Mouse (Mus musculus) embryo, embryonic 10.5 days (tissue): ENCODE data around the gene Slc37a1.
"Not testable (repeated sequence)": the region's sequence is repeated elsewhere in the genome, so short reads cannot be mapped to it uniquely, and the experiment has no call there.

Source experiments
- DNase-seq: peaks from one replicate; pipeline ENCODE4 v3.0.0-alpha.2; 2015; ENCODE audit warnings: low spot score

Gene Slc37a1

DNA sequence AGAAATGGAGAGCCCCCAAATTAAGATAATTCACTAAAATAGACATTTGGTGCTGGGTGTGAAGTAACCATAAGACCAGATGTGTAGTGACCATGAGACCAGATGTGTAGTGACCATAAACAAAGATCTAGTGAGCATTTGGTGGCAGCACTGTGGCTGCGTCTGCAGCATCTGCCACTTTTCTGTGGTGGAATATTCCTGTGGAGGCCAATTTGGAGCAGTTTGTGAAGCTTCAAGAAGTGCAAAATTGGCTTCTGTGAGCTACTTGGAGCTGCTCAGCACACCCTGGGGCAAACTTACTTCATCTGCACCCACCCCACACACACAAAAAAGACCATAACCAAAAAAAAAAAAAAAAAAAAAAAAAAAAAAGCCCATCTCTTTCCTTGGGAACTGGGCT lies 18.6 kb upstream of the Slc37a1 start:
- no peak for DNase-seq

DNA sequence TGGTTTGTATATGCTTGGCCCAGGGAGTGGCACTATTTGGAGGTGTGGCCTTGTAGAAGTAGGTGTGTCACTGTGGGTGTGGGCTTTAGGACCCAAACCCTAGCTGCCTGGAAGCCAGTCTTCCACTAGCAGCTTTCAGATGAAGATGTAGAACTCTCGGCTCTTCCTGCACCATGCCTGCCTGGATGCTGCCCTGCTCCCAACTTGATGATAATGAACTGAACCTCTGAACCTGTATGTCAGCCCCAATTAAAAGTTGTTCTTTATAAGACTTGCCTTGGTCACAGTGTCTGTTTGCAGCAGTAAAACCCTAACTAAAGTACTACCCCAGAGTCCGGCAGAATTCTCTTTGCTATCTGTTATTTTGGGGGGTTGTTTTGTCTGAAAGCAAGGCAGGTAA lies 16.8 kb upstream of the Slc37a1 start:
- no peak for DNase-seq

DNA sequence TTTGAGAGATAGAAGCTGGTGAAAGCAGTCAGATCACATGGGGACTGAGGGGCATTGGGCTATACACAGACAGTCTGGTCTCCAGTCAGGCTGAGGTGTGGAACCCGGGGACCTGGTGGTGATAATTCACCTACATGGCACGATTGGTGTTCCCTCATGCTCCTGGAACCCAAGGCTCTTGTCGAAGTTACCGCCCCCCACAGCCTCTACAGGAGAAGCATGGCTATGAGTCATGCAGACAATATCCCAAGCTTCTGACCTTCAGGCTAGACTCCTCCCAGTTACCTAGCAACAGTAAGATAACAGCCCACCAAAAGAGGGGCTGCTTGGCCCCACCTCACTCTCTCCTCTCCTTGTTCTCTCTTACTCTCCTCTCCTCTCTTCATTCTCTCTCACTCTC lies 16.3 kb upstream of the Slc37a1 start:
- DNase-seq: no peak

DNA sequence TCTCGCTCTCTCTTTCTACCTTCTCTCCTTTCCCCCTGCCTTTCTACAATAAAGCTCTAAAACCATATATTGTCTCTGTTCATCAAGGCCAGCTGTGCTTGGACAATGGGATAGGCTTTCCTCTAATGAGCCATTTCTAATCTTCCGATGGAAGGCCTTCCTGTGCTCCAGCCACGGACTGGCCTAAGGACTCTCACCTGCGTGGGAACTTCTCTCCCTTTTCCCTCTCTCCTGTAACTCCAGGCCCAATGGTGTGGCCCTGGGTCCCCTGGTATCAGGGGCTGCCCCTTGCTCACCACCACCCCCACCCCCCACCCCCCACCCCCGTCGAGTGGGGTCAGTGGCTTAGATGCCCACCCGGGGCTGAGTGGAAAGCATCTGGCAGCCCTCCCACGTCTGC lies 15.9 kb upstream of the Slc37a1 start:
- not testable (repeated sequence) for DNase-seq

DNA sequence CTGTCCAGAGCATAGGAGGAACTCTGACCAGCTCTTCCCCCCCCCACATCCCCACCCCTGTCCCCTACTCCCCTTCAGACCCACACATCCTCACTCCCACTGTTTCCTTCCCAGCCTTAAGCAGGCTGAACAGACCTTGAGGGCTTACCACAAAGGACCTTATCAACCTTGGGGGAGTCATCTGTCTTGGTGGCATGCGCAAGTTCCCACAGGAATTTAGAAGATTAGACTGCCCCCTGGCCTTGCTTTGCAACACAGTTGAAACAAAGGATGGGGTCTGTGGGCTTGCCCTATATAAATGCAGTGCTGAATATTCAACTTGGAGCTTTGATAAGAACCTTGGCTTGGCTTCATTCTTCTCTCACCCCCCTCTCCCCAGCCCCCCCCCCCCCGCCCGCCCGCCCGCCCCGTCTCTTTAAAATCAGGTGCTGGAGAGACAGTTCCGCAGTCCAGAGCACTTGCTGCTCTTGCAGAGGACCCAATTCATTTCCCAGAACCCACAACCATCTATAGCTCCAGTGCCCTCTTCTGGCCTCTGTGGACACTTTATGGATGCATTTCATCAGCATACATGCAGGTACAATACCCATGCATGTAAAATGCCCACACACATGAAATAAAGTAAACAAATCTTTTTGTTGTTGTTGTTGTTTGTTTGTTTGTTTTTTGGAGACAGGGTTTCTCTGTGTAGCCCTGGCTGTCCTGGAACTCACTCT lies 15.3 kb upstream of the Slc37a1 start:
- no peak for DNase-seq

DNA sequence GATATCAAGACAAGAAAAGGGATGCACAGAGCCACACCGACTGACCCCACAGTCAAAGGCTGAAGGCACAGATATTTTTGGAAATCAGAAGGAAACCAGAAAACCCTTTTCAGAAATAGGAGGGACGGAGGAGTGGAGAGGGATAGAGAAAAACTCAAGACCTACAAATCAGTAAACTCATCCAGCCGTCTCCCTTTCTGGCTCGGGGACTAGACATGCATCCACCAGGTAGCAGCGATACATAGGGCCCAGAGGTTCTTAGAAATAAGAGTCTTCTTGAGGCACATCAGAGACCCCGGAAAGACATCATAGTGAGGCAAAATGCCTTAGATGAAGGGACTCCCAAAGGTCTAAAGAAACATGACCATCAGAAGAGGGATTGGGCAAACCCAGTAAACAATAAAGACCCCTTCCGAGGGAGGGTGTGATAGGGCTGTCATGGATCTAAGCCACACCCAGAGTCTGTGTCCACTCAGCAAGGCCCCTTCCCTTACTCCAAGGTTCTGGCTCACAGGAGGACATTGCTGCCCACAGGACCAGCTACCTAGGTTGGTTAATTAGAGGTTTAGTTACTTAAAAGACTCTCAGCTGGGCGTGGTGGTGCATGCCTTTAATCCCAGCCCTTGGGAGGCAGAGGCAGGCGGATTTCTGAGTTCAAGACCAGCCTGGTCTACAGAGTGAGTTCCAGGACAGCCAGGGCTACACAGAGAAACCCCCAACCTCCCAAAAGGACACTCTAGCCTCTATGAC lies 14.0 kb upstream of the Slc37a1 start:
- no peak for DNase-seq

DNA sequence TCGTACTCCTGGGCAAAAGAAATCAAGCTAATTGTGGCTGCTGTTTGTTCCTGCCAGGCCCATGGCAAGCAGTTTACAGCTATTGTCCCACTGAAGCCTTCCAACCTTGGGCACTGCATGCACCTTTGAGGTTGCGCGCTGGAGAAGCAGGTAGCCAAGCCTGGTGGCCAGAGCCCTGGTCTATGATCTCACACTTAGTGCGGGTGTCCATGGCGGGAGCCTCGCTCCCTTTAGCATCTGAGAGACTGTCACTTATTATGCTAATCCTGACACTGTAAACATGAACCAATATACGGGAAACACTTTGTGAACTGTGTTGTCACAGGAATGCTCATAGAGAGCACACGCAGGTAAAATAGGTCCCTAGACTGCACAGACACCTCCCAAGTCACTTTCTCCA lies 13.0 kb upstream of the Slc37a1 start:
- DNase-seq: no peak

DNA sequence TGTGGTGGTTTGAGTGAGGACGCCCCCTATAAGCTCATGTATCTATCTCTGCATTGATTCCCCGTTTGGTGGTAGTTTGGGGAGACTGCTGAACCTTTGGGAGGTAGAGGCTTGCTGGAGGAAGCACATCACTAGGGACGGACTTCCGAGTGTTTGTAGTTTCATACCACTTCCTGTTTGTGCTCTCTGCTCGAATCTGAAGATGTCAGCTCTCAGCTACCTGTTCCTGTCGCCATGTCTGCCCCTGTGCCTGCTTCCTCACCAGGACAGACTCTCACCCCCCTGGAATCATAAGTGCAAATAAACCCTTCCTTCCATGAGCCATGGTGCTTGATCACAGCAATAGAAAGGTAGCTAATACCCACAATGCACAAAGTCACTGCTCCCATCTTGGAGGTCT lies 11.4 kb upstream of the Slc37a1 start:
- DNase-seq: no peak

DNA sequence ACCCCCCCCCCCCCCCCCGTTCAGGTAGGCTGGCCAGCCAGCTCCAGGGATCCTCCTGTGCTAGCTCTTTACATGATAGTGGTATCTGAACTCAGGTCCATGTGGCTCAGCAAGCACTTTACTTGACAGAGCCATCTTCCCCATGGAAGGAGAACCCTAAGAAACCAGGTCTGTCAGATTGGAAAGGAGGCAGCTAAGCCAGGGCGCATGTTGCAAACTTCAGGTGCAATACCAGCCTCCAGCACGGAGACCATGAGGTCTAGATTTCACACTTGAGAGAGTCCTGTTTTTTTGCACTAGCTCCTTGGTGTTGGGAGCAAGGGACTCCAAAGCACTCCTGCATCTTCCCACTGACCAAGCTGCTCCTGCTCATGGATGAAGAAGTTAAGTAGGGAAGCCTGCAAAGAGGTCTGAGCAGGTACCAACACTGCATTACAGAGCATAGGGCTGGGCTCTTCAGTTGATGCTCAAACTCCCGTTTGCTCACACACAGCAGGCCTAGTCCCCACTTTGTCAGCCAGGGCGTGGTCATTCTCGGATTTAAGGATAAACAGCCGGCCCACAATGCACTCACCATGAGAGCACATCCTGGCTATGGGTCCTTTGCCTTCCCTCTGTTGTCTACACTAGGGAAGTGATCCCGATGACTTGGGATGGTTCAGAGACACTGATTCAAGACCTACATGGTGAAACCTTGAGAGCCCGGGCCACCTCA lies 10.2 kb upstream of the Slc37a1 start:
- no peak for DNase-seq

DNA sequence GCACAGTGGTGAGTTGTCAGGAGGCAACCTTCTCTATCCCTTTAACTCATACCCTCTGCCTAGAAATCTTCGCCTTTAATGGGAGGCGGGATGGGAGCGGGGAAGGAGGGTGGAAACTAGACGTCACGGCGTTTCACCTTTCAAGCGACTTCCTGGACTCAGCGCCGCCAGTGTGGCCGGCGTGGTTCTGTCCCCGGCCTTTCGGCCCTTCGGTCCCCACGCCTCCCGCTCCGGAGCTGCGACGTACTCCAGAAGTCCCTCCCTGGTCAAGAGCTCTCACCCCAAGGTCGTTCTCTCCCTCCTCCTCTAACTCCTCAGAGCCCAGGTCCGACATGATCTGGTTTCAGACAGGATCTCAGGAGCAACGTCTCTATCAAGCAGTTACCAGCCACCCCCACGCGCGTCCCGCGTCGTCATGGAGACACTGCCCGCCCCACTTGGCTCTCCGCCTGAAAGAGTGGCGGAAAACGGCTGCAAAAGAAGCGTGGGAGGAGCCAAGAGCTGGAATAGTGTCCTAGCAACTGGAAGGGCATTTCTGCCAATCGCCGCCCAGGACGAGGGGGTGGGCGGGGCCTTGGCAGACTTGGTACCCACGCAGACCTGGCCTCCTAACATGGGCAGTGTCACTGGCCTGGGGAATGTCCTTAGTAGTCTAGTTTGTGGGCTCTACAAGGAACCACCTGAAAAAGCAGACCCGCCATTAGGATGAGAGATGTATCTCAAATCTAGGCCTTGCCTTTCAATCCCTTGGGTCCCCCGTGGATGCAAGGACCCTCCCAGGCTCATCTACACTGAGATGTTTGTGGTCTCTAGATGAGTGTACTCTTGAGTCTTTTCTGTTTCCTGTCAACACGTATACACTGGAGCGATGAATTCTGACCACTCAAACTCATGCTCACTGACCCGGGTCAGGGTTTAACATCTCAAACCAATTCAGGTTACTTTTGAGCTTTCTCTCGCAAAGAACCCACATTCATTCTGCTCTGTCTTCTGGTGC lies 9.4 kb upstream of the Slc37a1 start, which contains the start of gene Rsph1:
TSS of gene Rsph1 (minus strand) at position 462 of the 997 bp plus-strand sequence.
- DNase-seq: peak; percentile 90

DNA sequence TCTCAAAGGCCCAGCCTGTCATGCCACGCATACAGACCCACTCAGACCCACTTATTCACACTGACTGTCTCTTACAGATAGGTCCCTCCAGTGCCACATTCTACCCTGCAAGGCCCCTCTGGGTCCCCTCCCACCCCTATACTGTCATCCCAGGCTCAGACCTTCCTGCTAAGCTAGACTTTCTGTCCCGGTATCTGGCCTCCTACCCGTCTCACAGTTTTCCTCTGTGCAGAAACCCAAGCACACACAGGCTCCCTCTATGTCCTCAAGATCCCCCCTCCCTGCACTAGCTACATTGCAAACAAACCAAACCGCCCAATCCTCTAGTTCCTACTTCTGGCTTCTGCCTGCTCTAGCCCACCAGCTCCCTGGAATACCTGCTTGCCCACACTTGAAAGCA lies 8.7 kb upstream of the Slc37a1 start:
- no peak for DNase-seq

DNA sequence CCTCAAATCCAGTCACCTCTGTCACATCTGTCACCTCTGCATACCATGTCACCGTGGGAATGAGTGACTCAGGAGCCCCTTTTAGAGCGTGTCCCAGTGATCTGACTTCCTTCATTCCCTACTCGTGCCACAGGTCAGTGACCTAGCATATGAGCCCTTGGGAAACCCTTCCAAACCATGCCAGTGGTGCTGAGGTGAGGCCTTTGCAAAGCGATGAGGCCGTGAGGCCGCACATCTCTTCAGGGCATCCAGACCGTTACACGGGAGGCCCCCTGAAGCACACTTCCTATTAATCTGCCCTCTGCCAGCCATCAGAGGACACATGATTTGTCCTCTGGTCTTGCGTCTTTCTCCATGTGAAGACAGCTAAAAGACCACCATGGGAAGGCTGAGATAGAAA lies 7.1 kb upstream of the Slc37a1 start:
- DNase-seq: no peak

DNA sequence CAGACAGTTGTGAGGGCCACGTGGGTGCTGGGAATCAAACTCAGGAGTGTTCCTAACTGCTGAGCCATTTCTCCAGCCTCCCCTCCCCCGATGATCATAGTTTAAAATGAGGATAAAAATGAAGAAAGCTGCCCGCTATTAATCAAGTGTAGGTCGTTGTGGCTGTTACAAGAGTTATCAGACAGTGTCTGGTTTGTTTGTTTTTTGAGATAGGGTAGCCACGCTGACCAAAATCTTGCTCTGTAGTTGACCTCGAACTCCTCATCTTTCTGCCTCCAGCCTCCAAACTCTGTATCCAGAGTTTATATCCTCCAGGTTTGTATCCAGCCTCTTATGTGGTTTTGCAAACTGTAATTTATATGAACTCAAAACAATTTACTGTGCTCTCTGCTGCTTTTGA lies 6.3 kb upstream of the Slc37a1 start:
- DNase-seq: no peak

DNA sequence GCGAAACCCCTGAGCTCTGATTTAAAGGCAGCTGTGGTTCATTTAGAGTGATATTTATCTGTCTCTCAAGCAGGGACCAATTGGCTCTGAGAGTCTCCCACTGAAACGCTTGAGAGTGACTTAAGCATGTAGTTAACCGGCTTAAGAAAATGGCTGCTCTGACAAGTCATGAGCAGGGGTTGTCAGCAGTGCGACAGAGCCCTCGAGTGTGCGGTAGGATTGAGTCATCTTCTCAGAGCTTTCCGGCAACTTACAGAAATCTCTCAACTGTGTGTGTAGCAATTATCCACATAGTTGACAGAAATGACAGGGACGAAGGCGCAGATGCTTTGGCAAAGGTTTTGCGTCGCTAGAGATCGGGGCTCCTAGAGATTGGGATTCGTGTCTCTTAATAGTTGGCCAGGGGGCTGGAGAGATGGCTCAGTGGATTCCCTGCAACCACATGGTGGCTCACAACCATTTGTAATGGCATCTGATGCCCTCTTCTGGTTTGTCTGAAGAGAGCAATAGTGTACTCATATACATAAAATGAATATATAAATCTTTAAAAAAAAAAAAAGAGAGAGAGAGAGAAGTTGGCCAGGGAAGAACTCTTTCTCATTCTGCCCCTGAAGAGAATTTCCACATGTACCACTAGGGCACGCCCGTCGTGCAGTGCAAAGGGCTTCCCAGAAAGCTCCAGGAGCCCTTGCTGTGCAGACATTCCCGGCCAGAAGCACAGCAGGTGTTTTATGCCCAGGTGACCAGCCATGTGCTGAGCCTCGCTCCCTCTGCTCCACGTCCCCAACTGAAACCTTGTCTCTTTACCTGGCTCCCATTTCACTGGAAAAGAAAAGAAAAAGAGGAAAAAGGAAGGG lies 4.5 kb upstream of the Slc37a1 start:
- DNase-seq: no peak

DNA sequence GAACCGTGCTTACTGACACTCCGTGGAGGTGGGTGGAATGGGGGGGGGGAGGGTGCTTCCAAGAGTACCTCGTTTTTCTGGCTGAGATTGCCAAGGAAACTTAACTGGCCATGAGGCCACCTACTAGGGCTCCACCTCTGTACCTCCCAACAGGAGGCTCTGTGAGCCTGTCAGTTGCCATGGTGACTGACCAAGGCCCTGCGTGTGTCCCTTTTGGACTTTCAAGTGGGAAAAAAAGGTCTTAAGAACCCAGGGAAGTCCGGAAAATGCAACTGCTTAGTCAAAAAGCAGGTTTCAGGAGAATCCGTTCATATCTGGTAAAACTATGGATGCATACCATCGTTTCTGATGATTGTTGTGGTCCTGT lies 3.9 kb upstream of the Slc37a1 start:
- no peak for DNase-seq

DNA sequence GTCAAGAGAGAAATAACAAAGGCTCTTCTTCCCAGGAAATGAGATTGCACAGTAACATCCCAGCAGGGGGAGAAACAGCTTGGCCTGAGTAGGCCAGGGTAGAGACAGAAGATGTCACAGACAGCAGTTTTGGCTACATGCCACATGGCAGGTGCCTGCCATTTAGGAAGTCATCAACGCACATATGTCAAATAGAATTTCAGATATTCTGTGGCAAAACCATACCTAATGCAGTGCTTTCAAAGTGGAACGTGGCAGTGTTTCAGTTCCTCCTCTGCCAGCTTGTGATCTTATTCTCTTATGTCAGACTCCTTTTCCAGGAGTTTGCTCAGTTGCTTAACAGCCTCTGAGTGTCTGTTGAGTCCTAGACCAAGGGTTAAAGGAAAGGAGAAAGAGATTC lies 725 bp upstream of the Slc37a1 start:
- no peak for DNase-seq

DNA sequence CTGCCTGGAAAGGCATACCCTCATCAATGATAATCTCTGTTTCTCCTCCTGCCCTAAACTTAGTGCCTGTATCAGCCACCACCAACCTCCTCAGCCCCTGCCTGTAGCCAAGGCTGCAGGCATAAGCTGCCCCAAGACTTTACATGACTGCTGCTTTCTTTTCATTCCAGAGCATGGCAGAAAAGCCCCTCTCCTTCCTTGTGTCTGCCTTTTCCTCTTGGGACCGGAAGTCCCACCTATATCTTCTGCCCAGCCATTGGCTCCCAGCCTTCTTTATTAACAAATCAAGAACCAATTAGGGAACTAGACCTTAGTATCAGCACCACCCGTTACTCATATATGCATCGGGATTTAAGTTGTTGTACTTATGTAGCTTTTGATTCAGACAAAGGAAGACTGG lies 624 bp downstream of the Slc37a1 start:
- no peak for DNase-seq

DNA sequence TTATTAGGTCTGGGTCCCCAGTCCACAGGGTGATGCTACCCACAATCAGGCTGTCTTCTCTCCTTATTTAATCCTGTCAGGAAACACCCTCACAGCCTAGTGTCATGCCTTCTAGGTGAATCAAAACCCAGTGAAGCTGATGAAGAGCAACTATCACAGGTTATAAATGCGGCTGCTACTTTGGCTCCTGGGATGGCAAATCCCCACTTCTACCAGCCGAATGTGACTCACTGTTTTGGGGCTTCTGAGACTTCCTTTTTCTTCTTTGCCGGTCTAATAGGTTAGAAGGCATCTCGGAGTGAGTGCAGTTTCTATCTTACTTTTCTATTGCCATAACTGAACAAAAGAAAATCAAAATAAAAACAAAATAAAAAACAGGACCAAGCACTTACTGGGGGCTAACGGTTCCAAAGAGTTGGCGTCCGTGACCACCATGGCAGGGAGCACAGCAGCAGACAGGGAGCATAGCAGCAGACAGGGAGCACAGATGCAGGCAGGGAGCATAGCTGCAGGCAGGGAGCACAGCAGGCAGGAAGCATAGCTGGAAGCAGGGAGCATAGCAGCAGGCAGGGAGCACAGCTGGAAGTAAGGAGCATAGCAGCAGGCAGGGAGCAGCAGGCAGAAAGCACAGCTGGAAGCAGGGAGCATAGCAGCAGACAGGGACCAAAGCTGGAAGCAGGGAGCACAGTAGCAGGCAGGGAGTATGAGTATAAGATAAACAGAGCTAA lies 2.6 kb downstream of the Slc37a1 start:
- no peak for DNase-seq

DNA sequence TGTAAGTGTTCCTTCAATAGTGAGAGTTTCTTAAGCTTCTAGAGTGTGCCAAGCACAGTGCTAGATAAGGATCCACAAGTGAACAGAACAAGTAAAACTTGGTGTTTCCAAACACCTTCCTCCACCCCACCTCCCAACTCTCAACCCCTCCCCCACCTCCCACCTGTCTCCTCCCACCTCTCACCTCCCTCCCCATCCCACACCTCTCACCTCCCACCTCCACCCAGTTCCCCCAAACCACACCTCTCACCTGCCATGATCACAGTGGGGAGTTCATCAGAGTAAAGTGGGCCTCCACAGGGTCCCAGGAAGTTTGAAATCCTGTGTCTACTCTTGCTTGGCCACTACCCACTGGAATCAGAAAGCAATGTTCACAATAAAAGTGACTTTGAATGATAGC lies 3.7 kb downstream of the Slc37a1 start:
- DNase-seq: no peak

DNA sequence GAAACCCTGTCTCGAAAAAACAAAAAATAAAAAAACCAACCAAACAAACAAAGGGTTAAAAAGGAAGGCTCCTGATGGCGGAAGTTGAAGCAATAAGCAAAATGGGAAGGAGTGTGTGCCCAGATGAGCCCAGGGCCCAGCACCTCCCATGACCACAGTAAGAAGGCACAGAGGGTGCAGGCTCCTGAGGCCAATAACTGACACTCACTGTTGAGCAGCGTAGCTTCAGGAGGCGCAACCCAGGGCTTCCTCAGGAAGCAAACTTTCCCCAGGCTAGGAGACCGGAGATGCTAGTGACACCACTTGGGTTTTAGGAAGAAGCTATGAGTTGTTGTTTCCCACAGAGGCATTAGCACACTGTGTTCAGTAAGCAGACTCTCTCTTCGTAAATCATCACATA lies 4.3 kb downstream of the Slc37a1 start:
- no peak for DNase-seq
